Mouse (Mus musculus): ENCODE measurements around the gene Cops7a. TPM values are rescaled to one million over a fixed set of nuclear protein-coding genes. Genes with fewer than 3 reads are reported as not detected.
A peak's percentile ranks its signal among the peaks of the same experiment; 100 is the strongest.

Gene Cops7a
- total RNA-seq, 2 experiments from 2014 or later, result 168 TPM

DNA sequence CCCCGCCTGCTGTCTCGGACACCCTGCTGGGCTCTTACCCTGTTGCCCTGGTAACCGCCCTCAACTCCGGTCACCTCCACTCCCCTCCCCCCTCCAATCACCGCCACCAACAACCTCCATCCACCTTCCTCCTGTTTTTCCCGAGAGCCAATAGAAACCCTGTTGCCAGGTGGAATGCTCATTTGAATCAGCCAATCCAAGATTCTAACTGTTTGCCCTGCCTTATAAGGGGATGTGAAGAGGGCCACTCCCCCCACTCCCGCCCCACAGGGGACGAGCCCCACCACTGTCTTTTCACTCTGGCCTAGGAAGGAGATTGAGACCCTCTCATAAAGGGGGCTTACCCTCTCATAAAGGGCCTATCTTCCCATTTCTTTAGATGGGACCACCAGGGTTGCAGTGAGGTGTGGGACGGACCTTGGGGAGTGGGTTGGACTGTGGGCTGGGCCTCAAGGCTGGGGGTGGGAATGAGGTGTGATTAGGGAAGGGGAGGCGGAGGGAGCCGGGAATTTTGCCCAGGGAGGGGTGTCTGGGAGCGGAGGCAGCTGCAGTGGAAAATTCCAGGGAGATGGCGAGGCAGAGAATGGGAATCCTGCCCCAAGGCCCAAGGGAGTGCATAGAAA, 45.5 kb downstream of the Cops7a start, which contains the start of gene Ptms:
Gene Ptms, minus strand, starts transcription at position 409 of the 623 bp plus-strand sequence.
- DNase-seq (ENCODE audit: low spot score in 2 of 2), result peak; percentile 89 to 93

DNA sequence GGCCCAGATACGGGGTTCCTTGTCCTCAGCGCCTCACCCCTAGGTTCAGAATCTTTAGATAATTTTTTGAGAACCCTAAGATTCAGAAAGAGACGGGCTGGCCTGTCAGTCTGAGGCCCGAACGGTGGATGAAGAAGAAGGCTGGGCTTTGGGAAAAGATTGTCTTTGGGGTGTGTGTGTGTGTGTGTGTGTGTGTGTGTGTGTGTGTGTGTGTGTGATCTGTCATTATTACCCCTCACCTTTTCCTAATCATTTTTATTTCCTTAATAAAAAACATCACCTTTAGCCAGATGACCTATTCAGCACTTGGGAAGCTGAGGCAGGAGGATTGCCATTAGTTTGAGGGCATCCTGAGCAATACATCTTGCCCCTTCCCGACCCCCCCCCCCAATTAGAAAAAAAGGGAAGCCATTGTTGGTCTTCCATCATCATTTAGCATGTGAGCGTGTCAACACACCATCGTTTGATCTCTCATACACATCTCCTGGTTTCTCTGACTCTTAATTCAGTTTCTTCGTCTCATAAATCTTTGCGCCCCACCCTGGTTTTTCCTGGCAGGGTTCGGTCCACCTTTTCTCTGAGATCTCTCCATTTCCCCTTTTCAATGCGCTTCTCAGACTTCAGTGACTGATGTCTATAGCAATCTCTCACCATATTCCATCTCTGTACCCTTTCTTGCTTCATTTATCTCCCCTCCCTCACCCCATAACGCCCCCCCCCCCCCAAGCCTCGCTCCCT, 46.3 kb downstream of the Cops7a start:
- DNase-seq (ENCODE audit: low spot score in 2 of 2), result no peak

DNA sequence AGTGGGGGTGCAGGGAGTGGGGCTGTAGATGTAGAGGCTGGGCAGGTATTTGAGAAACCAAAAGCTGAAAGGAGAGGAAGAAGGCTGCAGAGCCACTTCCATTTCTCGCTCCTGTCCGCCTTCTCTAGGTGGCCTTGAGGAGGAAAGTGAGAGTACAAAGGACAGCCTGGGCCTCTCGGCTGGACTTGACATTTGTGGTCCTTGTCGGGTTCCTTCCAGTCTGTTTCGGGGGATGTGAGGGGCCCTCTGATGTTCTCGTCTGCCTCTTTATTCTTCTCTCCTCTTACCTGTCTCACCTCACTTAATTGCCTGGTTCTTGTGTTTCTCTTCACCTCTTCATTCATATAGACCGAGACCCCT, 47.0 kb downstream of the Cops7a start:
- DNase-seq (ENCODE audit: low spot score in 2 of 2), result no peak

DNA sequence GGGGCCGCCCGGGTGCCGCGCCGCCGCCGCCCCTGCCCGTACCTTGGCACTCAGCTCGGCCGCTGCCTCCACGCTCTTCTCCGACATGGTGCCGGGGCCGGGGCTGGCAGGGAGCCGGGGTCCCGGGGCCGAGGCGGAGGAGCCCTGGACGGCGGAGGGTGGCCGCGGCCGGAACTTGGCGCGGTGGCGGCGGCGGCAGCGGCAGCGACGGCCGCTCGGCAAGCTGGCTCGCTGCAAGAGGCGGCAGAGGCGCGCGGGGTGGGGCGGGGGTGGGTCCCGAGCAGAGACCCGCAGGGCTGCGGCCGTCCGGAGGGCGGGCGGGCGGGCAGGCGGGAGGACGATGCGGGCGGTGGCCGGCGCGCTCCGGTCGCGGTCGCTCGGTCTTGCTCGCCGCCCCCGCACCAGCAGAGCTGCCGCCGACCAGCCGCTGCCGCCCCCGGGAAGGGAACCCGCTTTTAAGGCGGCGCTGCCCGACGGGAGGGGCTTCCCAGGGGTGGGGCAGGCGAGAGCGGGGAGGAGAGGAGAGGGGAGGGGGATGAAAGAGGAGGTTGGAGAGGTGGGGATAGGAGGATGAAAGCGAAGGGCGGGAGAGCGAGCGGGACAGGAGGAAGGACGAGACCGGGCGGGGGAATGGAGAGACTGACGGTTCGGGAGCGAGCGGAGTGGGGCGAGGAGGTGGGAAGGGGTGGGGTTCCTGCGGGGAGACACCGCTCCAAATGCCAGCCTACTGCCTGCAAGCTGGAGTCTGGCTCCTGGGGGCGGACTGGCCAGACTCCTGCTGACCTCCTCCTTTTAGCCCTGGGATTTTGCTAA, 47.6 kb downstream of the Cops7a start:
- peak; percentile 89 to 94 for DNase-seq (ENCODE audit: low spot score in 2 of 2)

DNA sequence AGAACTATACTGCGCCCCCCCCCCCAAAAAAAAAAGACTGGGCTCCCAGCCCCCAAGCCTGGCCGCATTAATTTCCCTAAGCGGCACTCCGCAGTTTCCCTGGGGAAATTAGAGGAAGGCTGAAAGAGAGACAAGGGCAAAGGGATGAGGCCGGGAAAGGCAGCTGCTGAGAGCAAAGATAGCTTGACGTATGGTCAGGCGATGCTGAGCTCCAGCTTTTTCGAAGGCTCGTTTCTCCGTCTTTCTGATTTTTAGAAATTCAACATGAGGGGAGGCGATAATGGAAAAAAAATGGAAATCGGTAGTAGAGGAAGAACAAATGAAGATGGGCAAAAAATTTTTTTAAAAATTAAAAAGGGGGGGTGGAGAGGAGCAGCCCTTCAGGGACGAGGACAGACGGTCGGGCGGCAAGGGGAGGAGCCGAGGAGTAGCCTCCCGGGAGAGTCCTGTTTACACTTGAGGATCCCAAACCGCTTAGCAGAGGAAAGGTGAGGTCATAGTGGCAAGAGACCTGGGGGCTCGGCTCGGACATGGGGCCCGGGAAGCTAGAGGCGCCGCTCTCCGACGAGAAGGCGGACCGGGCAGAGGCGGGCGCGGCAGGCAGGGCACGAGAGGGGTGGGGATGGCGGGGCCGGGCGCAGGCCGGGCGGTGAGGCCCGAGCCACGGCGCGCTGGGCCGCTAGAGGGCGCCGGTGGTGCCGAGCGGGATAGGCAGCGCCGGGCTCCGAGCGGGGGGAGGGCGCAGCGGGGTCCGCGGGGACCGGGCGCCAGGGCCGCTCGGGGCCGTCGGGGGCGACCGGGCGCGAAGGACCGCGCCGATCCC, 48.4 kb downstream of the Cops7a start:
- peak; percentile 90 to 91 for DNase-seq (ENCODE audit: low spot score in 2 of 2)

DNA sequence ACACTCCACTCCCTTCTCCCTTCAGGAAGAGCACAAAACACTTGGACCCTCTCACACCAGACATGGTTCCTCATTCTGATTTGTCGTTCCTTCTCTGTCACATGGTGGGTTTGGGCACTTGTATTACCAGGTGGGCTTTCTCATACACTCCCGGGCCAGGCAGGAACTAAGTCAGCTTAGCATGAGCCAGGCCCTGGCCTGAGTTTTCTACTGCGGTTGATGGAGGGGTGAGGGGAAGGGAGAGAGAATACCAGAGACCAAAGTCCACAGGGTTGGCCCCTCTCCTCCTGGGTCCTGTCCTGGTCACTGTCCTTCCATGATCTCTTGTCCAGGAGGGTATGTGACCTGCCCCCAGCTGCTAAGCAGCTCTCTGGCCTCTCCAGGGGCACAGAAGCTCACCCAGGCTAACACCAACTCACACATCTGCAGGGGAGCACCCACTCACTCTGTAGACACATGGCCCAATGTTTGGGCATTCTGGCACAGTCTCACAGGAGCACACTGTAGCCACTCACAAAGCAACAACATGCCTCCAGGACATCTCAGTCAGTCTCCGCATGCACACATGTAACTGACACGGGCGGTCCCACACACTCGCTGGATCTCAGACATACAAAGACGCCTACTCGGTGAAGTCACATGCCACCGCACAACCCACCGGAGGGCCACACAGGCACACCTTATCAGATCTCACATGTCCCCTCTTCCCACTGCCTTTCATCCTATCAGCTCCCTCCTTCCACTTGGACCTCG, 49.2 kb downstream of the Cops7a start:
- peak; percentile 66 to 78 for DNase-seq (ENCODE audit: low spot score in 2 of 2)

DNA sequence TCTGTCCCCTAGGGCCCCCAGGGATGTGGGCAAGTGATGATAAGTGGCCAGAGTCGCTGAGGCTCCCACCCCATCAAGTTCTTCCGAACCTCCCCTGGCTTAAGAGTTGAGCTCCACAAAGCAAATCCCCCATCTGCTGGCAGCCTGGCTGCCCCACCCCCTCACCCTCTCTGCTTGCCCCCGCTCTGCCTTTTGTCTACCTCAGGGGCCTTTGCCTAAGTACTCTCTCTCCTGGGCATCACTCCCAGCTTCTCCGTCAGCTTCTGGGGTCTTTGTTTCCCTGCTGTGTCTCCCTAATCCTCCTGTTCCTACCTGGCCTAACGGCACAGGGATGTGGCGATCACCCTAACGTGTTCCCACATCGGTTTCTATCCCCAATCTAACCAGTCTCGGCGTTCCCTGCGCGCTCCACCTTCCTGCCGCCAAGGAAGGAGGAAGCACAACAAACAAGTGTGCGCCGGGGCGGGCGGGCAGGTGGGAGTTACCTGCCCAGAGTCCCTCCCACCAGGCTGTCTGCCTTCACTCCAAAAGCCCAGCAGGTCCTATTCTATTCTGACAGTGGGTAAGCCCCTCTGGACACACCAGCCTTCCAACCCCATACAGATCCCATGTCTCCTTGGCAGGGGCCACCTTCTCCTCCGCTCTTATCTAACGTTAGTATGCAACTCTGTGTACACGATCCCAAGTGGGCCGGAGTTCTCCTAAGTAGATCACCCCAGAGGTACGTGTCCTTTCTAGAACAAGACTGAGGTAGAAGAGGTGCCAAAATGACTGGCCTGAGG, 50.0 kb downstream of the Cops7a start:
- DNase-seq (ENCODE audit: low spot score in 2 of 2), result no peak

DNA sequence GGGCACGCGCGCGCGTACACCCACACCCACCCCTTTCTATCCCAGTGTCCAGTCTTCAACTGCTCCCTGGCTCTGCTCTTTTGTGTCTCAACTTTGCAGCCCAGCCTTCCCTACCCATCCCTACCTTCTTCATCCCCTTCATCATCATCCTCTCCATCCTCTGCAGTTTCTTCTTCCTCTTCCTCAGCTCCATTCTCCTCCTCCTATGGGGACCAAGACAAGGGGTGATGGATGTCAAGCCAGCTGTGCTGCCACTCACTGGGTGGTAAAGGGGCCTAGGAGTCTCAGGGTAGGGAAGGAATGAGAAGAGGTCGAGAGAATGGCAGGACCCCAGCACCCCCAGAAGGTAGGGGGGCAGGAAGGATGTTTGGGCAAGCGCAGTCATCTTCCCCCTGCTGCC, 50.8 kb downstream of the Cops7a start:
- no peak for DNase-seq (ENCODE audit: low spot score in 2 of 2)

DNA sequence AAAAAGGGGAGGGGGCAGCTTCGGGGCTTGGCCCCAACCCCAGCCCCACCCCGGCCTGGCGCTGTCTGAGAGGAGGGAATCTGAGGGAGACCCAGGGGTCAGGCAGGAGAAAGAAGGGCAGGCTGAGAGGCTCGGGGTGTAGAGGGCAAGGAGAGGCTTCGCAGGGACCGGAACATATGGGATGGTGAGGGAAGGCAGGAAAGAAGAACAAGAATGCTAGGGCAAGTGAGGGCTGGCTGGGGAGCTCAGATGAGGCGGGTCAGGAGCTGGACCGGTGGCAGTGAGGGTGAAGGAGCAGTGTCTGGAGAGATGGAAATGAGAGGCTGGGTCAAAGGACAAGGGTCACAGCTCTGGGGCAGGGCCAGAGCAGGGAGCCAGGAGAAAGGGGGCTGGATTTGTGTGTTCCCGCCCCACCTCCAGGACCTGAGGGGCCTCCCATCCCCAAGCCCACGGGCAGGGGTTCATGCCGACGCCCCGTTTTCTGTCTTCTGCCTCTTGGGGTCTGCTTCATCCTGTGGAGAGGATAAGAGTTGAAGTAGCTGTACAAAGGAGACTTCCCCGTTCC, 51.5 kb downstream of the Cops7a start:
- no peak for DNase-seq (ENCODE audit: low spot score in 2 of 2)

DNA sequence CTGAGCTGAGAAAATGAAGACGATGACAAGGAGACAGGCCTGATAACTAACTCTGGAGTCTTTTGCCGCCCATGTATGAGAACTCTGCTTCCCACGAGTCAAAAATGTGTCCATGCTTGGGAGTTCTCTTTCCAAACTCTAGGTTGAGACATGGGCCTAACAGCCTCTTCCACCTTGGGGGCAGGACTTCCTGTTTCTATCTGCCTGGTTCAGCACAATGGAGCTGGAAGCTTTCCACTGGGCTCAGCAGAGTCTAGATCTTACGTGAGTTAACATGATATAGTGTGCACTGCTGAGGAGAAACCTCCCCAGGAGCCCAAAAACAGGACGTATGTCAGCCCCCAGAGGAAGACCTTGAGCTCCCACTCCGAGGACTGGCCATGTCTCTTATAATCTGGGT, 52.1 kb downstream of the Cops7a start:
- no peak for DNase-seq (ENCODE audit: low spot score in 2 of 2)

DNA sequence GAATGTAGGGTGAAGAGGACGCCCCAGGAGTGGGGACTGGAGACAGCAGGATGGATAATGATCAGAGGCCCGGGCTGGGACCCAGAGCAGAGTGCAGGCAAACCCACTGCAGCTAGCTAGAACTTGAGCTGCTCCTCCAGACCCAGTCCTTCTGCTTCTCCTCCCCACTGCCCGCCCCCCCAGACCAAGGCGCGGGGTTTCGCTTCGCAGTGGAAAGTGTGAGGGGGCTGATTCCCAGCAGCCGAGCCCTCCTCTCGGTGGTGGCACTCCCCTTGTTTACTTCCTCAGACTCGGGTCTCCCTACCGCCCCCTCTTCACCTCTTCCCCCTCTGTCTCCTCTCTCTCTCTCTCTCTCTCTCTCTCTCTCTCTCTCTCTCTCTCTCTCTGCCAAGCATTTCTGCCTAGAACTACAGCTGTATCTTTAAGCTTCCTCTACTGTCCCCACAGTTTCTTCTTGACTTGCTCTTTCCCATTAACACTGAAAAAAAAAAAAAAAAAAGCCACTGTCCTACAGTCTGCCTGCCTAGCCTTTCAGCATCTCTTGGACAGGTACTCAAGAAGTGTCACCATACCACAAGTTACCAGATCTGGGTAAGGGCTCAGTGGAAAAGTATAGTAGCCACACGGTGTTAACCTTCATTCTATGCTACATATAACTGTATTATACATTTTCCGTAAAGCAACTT, 53.7 kb downstream of the Cops7a start, which contains the start of gene Lag3:
Gene Lag3, minus strand, starts transcription at position 173 of the 686 bp plus-strand sequence.
- no peak for DNase-seq (ENCODE audit: low spot score in 2 of 2)

DNA sequence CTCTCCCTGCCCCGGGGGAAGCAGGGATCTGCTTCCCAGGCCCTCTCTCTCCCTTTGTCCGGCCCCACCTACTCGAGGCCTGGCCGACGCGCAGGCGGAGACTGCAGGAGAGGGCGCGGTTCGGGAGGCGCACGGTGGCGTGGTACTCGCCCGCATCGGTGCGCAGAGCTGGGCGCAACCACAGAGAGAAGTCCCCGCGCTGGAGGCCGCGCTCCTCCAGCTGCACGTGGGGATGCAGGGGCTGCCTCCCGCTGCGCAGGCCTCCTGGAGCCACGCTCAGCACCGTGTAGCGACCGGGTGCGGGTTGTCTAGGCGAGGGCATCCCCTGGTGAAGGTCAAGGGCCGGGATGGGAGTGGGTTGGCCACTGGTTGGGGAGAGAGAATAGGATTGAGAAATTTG, 55.3 kb downstream of the Cops7a start:
- peak in 1 of 2 experiments; percentile 15 for DNase-seq (ENCODE audit: low spot score in 2 of 2)

Other genes with a start within 250 kb of the Cops7a start
- 1 to 10 TPM; 2.5 to 5.1 TPM for gene Ptpn6, start 226.8 kb downstream of the Cops7a start, total RNA-seq (2021)
- 100 to 1,000 TPM; 321 to 335 TPM for gene Grcc10, start 224.2 kb downstream of the Cops7a start, total RNA-seq (2021)
- gene Gm45234, start 209.5 kb downstream of the Cops7a start, total RNA-seq (2021), result 1 to 10 TPM in 1 of 2 experiments, not detected in 1; 1.4 TPM
- 100 to 1,000 TPM; 158 to 181 TPM for gene Atn1, start 209.0 kb downstream of the Cops7a start, total RNA-seq (2021)
- 1,000 to 10,000 TPM; 1,066 to 1,067 TPM for gene Eno2, start 195.9 kb downstream of the Cops7a start, total RNA-seq (2021)
- gene Lrrc23, start 185.8 kb downstream of the Cops7a start, total RNA-seq (2021), result 1 to 10 TPM; 1.0 to 1.1 TPM
- 1 to 10 TPM; 4.6 to 5.7 TPM for gene Spsb2, start 156.9 kb downstream of the Cops7a start, total RNA-seq (2021)
- gene Tpi1, start 151.2 kb downstream of the Cops7a start, total RNA-seq (2021), result 100 to 1,000 TPM; 804 to 847 TPM
- gene Usp5, start 136.1 kb downstream of the Cops7a start, total RNA-seq (2021), result 100 to 1,000 TPM; 204 to 208 TPM
- under 1 TPM; 0.23 to 0.42 TPM for gene Cdca3, start 136.0 kb downstream of the Cops7a start, total RNA-seq (2021)
- gene Gnb3, start 125.3 kb downstream of the Cops7a start, total RNA-seq (2021), result under 1 TPM in 1 of 2 experiments, not detected in 1; 0.21 TPM
- 10 to 100 TPM; 23.5 to 30.9 TPM for gene P3h3, start 107.8 kb downstream of the Cops7a start, total RNA-seq (2021)
- 100 to 1,000 TPM; 212 to 232 TPM for gene Gpr162, start 101.6 kb downstream of the Cops7a start, total RNA-seq (2021)
- 1 to 10 TPM; 4.2 to 8.6 TPM for gene Cd4, start 77.3 kb downstream of the Cops7a start, total RNA-seq (2021)
- 1 to 10 TPM; 2.6 to 3.2 TPM for gene Lag3, start 53.8 kb downstream of the Cops7a start, total RNA-seq (2021)
- 100 to 1,000 TPM; 895 to 902 TPM for gene Ptms, start 45.4 kb downstream of the Cops7a start, total RNA-seq (2021)
- 100 to 1,000 TPM; 626 to 639 TPM for gene Mlf2, start 34.2 kb downstream of the Cops7a start, total RNA-seq (2021)
- 100 to 1,000 TPM; 194 to 195 TPM for gene Pianp, start 31.2 kb upstream of the Cops7a start, total RNA-seq (2021)
- gene Zfp384, start 43.6 kb upstream of the Cops7a start, total RNA-seq (2021), result 10 to 100 TPM; 45.9 to 47.6 TPM
- 10 to 100 TPM; 50.7 to 51.1 TPM for gene Ing4, start 74.2 kb upstream of the Cops7a start, total RNA-seq (2021)
- 10 to 100 TPM; 11.2 to 14.5 TPM for gene Acrbp, start 84.2 kb upstream of the Cops7a start, total RNA-seq (2021)
- gene Lpar5, start 102.4 kb upstream of the Cops7a start, total RNA-seq (2021), result under 1 TPM; 0.58 to 0.68 TPM
- 100 to 1,000 TPM; 147 to 150 TPM for gene Chd4, start 130.4 kb upstream of the Cops7a start, total RNA-seq (2021)
- 10 to 100 TPM; 30.2 to 30.5 TPM for gene Nop2, start 166.4 kb upstream of the Cops7a start, total RNA-seq (2021)
- 10 to 100 TPM; 54.6 to 55.8 TPM for gene Iffo1, start 179.7 kb upstream of the Cops7a start, total RNA-seq (2021)
- 1,000 to 10,000 TPM; 2,618 to 2,651 TPM for gene Gapdh, start 200.9 kb upstream of the Cops7a start, total RNA-seq (2021)
- 10 to 100 TPM; 22.0 to 24.4 TPM for gene Ncapd2, start 226.2 kb upstream of the Cops7a start, total RNA-seq (2021)
- gene Mrpl51, start 226.3 kb upstream of the Cops7a start, total RNA-seq (2021), result 10 to 100 TPM; 69.7 to 81.2 TPM

Data from left cerebral cortex, adult 18-20 months (tissue).